Mouse (Mus musculus): ENCODE measurements around the gene Camk2g.

Gene Camk2g

DNA sequence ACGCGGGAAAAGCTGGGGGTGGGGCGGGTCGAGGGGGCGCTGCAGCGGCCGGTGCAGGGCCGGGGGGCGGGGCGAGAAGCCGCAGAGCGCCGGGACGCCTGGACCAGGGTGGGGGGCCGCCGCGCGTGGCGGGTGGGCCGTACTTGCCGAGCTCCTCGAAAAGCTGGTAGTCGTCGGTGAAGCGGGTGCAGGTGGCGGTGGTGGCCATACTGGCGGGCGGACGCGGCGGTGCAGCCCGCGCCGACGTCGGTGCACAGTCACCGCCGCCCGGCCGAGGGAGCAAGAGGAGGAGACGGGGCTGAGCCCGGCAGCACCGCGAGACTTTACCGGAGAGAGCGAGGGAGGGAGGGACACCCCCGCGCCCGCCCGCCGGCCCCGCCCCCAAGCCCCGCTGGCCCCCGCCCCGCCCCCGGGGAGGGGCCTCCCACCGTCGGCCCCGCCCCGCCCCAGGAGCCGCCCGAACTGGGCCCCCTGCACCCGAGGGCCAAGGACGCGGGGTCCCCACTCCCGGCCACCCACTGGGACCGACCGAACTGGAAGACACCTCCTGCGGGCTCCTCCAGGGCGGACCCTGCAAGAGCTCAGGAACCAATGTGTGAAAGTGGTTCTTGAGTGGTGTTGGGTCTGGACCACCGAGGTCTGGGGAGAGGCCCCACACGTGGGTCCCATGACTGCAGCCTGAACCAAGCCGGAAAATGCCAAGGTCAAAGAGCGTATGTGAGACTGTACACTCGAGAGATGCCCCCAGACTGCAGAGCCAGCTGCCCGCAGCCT is at the start of gene Camk2g:
Camk2g (minus strand) TSS at position 331 of the 774 bp plus-strand sequence.
- DNase-seq: peak; percentile 92

DNA sequence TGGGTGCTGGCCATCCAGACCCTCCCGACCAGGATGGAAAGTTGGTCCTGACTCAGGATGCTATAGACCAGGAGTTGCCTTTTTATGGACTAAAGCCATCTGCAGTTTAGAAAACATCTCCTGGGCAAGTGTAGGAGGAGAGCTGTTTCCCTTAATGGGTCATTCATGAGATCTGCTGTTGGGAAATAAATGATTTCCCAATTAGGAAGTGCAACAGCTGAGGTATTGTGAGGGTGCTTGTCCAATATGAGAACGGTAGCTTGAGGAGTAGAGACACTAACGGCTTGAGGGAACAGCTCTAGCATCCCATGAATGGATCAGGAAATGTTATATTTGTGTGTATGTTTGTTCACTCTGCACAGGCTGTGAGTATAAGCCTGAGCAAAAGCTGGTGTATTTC is 48.7 kb upstream of the Camk2g start:
- no peak for DNase-seq

DNA sequence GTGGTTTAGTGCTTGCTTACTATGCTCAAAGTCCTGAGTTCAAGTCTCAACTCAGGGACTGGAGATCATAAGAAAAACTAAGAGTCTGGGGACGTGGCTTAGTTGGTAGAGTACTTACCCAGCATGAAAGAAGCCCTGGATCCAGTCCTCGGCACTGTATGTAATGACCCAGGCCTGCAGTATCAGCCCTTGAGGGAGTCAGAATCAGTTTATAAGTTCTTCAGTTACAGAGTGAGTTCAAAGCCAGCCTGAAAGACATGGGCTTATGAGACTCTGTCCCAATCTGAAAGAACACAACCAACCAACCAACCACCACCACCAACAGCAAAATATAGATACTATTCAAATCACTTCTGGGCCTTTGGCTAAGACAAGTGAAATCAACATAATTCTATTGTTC is 47.6 kb upstream of the Camk2g start:
- no peak for DNase-seq

DNA sequence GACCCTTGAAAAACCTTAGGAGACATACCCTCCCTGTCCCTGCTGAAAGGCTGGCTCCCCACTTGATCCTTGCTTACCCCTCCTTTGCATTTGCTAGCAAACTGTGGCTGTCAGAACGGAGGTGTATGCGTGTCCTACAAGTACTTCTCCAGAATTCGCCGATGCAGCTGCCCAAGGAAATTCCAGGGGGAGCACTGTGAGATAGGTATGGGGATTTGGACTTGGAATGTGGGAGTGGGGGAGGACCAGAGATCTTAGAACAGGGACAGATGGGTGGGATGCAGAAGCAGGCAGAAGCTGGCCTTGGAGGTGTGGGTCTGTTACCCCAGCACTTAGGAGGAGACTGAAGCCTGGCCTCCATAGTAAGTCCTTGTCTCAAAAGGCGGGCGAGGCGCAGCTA is 43.8 kb upstream of the Camk2g start:
- no peak for DNase-seq

DNA sequence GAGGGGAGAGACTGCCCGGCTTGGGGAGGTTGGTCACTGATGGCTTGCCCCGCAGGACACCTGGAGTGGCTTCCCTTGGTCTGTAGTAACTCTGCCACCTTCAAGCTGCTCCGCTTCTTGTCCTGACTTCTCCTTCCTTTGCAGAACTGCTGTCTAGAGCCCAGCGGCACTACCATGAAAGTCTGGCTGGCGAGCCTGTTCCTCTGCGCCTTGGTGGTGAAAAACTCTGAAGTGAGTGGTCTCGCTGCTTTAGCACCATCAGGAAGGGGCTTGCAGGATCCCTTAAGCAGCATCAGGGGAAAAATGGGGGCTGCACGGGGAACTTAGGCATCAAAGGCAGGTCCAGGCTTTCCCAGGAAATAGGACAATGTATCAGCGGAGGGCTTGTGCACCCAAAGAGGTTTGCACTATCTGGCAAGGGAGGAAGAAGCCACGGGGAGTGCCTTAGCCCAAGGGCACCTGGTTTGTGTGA is 43.1 kb upstream of the Camk2g start:
- no peak for DNase-seq

DNA sequence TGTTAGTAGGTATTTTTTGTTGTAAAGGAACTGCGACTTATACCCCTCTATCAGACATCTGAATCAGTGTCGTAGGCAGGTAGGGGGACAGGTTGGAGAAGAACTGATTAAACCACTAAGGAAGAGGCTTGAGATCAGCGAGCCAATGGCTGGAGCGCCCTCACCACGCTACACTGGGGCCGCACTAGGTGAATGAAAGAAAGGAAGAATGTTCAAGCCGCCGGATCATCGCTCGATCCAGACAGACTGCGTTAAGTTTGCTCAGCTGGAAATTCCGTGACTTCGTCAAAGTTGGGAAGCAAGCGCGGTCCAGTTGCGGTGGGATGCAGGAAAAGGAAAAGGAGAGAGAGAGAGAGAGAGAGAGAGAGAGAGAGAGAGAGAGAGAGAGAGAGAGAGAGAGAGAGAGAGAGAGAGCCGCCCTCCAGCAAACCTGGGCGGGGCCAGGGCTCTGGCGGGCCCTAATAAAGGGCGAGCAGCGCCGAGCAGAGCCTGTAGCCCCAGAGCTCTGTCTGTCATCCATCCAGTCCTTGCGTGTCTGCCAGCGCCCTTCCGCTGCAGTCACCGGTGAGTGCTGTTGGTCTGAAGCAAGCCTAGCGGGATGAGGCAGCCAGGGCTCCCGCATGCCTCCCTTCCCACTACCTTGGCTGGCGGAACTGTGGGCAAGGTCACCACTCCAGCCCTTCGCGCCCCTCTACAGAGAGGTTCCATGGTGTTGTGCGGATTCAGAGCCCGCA is 42.5 kb upstream of the Camk2g start, which contains the start of gene Plau:
Plau (plus strand) TSS at position 490 of the 734 bp plus-strand sequence.
- peak; percentile 89 for DNase-seq

DNA sequence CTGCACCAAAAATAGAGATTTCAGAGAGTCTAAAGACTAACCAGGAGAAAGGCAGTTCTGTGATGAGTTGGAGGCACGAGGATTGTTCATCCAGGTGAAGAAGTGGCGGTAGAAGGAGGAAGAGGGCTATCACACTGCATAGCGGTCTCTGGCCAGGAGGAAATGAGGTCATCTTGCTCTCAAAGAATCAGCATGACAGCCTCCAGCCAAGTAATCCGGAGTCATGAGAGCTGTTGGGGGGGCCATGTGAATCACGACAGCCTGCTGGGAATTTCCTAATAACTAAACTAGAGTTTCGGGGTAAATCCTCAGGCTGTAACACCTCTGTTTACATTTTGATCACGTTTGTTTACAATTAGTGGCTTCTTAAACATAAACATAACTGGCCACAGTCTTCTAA is 40.2 kb upstream of the Camk2g start:
- no peak for DNase-seq

DNA sequence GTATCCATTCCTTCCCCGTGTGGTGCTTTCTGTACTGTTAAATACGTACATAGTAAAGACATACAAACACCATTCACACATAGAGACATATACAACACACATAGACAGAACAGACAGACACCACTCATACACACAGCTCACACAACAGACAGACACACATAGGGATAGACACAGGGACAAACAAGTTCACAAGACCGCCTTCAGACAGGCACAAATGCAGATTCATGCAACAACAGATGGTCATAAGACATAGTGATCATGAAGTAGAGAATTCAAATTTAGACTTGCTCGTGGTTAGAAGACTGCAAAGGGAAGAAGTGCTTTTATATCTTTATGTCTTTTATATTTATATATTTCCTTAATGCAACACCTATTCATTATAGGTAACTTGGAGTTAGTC is 39.6 kb upstream of the Camk2g start:
- DNase-seq: no peak

DNA sequence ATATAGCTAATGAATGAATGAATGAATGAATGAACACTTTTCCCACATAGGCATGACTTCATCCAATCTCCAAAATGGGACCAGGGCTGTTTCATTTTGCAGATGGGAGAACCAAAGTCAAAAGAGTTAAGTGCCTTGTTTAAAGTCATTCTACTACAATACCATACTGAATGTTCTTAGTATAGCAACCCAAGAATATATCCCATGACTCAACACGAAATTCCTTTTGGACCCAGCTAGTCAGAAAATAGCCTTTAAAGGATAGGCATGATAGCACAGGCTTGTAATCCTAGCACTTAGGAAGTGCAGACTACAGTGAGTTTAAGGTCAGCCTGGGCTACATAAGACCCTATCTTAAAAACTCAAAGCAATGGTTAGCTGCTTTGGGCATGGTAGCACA is 38.0 kb upstream of the Camk2g start:
- no peak for DNase-seq

DNA sequence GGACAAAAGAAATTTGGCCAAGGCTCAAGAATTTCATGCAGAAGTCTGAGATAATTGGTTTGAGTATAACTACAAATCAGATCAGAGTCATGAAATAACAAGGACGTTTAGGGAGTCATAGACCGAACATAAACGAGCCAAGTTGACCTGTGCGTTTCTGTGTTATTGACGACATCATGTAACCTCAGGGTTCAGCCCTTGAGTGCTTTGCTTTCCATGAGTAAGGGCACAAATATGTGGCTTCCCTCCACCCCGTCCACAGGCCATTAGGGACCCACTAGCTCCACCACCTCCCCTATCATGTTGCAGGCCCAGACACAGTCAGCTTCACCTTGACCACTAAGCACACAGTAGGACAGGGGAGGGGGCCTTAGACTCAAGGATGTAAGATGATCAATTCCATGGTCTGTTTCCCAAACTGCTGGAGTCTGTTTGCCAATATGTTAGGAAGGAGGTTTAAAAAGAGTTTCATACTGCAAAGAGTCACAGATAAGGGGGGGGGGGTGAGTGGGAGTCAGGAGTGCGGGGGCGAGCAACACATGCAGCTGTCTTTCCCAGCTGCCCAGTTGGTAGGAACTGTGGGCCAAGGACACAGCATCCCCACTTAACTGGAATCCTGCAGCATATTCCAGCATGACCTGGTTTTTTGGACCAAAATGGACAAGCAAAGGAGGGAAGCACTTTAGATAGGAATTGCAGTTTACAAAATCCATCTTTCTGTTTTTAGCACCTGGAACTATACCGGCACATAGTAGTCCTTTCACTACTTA is 37.4 kb upstream of the Camk2g start:
- DNase-seq: no peak

DNA sequence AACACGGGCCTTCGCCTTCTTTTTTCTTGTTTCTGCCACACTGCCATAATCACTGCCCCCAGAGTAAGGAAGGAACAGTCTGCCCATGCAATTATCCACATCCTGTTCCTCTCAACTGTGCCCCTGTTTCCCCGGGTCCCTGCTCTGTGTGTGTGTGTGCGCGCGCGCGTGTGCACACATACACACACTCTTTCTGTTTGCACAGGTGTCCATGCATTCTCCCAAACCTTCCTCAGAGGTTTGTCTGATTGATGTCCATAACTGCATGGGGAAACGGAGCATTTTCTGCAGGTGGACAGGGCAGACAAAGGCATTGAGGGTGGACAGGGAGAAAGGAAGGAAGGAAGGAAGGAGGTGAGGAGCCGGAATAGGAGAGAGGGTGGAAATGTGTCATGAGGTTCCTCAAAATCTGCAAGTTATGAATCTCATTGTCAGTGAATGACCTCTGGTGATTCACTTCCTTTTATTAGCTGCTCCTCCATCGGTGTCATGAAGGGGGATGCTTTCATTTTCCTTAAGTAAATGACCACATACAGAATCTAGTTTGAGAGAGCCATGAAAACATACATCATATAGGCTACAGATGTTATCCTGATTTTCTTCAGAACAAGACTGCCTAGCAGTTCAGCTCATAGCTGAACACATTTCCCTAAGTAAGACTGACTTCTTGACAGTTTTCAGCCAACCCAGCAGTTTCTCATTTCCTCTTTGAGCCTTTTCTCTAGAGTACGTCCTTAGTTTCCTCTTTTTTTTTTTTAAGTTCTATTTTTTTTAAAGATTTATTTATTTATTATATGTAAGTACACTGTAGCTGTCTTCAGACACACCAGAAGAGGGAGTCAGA is 35.9 kb upstream of the Camk2g start:
- no peak for DNase-seq

DNA sequence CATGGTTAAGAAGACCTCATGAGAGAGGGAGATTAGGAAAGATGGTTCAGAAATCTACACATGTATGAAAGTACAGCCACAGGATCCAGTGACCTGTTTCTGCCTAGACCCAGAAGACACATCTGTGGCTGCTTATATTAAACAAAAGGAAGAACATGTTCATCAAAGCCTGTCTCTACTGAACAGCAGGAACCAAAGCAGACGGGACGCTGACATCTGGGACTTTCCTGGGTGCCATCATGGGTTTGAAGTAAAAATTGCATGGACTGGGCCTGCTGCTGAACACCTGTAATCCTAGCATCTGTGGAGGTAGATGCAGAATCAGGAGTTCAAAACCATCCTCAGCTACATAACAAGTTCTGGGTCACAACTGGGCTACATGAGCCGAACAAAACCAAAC is 34.6 kb upstream of the Camk2g start:
- no peak for DNase-seq

DNA sequence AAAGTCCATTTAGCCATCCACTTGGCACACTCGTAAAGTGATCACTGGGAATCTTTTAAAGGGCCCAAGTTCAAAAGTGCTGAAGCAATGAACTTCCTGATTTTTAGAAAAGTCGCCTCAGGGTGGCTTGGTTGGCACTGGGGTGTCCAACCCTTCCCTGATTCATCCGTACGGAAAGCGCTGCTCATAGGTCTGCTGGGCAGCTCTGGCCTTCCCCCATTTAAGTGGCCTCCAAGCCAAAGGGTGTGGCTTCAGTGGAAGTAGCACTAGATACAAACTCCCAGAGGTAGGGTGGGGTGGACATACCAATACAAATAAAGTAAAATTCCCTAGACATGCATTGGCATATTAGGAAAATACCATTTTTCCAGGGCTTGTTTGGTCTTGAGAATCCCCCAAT is 33.6 kb upstream of the Camk2g start:
- no peak for DNase-seq

DNA sequence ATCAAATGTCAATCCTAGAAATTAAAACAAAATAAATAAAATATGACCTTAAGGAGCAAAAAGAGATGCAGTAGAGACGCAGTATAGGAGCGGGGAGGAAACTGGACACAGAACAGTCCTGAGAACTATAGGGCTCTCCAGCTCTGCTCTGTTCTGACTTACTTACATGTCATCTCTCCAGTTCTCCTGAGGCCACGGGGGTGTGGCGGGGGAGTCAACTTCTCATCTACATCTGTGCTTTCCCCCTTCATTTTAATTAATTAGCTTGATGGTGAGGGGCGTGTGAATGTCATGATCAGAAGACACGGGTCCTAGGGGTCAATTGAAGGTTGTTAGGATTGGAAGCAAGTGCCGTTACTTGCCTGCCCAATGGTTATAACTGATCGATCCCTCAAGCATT is 33.2 kb upstream of the Camk2g start:
- no peak for DNase-seq

DNA sequence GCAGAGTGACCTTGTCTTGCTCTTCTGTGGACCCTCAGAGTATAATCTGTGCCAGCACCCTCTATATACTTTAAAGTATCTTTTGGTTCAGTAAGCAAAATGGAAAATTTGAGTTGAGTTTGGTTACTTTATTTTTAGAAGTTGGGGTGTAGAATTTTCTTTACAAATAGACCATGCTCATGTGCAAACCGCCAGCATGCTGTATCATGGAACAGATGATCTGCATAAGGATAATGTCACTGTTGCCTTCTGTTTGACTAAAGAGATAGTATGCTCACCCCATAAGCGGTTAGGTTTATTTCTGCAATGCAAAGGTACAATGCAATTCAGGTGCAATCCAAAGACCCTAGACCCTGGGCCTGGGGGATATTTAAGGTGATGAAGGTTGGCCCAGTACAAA is 31.6 kb upstream of the Camk2g start:
- DNase-seq: no peak

DNA sequence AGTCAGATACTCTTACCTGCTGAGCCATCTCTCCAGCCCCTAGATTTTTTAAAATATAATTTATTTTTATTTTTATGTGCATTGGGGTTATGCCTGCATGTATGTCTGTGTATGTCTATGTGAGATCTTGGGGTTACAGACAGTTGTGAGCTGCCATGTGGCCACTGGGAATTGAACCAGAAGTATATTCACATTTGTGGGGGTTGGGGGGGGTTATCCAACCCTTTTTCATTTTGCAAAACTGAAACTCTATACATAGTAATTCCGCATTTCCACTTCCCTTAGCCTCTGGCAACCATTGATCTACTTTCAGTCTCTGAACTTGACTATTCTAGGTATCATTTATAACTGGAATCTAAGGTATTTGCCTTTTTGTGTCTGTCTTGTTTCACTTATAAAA is 30.6 kb upstream of the Camk2g start:
- no peak for DNase-seq

DNA sequence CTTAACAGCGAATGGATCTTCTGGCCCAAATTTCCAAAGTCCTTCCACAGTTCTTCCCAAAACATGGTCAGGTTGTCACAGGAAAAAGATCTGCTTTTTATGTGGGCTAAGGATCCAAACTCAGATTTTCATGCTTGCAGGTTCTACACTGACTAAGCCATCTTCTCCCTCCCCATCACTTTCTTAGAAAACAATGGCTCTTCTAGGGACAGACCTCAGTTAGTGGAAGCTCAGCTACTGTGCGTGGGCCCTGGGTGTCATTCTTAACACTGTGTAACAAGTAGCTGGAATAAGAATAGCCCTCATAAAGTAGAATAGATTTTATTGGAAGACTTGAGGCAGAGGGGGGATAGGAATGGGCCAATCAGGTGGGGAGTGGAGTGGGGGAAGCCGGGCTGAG is 21.6 kb upstream of the Camk2g start:
- DNase-seq: no peak

DNA sequence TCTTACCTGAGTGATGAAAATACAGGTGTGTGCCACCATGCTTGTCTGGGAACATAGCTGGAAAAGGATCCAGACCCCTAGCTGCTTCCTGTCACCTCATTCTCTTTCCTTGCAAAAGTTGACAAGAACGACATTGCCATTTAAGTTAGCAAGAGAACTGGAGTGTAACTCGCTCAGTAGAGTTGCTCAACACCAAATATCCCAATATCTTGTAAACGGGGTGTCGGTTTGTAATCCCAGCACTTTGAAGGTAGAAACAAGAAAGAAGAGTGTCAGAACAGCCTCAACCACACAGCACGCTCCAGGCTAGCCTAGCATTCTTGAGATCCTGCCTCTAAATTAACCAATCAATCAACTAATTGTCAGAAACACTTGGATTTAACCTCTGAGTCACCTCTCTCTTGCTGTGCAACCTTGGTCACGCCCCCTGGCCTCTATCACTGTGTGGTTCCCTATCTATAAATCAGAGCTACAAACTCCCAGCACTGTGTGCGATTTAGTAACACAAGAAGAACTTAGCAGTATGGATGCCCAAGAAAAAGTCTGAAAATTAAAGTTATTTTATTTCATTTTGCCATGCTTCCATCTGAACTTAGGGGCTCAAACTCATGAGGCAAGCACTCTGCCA is 18.0 kb upstream of the Camk2g start:
- DNase-seq: peak; percentile 37

DNA sequence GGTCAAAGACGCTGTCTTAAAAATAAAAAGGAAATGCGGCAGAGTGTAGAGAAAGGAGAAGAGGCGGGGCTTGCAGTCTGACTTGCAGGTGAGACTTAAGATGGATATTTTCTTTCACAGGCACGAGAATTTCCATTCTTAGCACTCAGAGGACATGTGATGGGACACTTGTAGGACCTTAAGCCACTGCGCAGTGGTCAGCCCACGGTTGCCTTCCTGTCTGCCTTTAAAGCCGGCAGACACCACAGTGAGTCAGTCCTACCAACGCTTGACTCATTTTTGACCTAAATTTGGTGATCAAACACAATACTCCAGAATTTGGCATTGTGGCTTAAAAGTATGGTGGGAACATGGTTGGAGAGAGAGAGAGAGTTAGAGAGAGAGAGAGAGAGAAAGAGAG is 17.3 kb upstream of the Camk2g start:
- no peak for DNase-seq

DNA sequence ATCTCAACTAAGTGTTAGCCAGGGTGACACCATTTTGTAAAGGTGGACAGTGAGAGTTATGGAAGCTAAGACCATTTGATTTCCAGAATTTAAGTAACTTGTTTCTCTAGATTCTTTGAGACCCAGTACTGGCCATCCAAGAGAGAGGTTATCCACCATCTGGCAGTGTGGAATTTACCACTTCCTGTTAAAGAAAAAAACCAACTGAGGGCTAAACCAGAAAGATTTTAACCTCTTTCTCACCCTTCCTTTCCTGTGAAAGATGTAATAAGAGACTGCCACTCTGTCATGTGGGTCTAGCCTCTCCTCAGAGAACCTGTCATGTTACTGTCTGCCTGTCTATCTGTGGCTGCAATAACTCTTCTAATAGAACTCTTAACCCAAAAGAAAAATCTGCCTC is 15.9 kb upstream of the Camk2g start:
- no peak for DNase-seq

DNA sequence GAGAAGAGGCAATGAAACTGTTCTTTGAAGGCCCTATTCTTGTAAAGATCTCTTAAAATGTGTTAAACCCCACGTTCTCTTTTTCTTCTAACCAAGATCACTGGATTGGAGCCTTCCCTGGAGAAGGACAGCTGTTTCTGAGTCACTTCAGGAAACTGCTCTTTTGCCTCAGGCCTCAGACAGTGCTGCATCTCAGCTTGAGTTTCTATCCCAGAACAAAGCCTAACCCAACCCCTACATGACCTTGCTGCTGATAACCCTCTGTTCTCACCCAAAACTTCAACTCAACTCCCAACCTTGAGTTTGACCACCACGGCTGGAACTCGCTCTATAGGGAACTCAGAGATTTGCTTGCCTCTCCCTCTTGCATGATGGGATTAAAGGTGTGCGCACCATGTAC is 15.5 kb upstream of the Camk2g start:
- DNase-seq: no peak
